Mouse (Mus musculus): Measurements from ENCODE around the gene Ryr3. TPM values are rescaled to one million over a fixed set of nuclear protein-coding genes. Genes with fewer than 3 reads are reported as not detected.

Ryr3 gene
- polyA plus RNA-seq, 1 experiment from 2014 or later, result 0.56 TPM

DNA sequence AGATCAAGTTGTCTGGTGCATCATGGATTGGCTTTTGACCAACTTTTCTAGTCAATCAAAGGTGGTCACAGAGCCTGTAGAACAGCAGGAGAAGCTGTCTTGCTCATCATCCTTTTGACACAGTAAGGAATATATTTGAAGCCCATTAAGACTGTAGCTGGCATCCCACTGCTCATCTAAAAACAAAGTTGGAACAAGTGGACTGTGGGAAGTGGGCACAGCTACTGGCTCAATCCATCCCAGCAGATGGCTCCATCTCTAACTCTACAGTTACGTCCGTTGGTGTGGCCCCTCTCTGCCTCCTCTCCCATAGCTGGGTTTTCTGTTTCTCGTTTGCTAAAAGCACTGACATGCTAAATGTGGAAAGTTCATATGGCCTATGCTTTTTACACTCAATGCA is 400.9 kb downstream of the Ryr3 start:
- 87% methylated on average over 3 of the region's 3 CpGs for WGBS
- Histone ChIP-seq H3K27me3 (no peaks in the 10 kb centered on the region), H3K36me3 (no peaks in the 10 kb centered on the region), H3K27ac (no peak overlapping the region), H3K4me1 (no peaks in the 10 kb centered on the region), H3K9ac (no peak overlapping the region), H3K4me3 (replicated peaks) (no peak overlapping the region), H3K9me3 (replicated peaks) (no peaks in the 10 kb centered on the region), H3K4me2 (no peak overlapping the region)
- no peak for ATAC-seq (replicated peaks; ENCODE audit: low FRiP score)

DNA sequence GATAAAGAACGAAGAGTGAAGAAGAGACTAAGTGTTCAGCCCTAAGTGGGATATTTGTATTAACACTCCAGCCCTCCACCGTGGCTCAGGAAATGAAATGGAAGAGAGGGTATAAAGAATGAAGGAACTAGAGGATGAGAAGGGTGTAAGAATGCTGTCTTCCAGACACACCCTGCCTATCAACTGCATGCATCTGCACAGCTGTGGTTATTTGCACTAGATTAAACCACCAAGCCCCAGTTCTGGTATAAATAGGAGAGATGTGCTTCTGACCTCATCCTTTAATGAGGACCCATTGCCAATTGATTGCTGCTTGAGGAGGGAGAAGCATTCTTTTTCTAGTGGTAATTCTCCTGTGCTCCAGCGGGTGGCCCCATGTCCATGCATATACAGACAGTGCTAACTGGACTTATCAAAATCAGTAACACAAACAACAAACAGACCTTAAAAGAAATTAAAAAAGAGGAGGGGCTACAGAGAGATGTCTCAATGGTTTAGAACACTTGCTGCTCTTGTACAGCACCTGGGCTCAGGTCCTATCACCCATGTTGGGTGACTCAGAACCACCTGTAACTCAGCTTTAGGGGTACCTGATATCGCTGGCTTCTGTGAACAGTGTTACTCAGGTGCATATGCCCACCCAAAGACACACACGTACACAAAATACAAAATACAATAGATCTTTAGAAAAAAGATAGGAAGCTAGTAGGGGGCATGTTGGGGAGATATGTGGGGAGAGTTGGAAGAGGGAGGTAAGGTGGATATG is 404.1 kb downstream of the Ryr3 start:
- ATAC-seq (replicated peaks; ENCODE audit: low FRiP score), result peak; percentile 36; the same call in 1 of the 2 replicates
- Histone ChIP-seq H3K4me3 (replicated peaks) (no peak overlapping the region), H3K27ac (no peak overlapping the region), H3K4me1 (no peaks in the 10 kb centered on the region), H3K27me3 (no peaks in the 10 kb centered on the region), H3K9me3 (replicated peaks) (no peaks in the 10 kb centered on the region), H3K36me3 (no peaks in the 10 kb centered on the region), H3K4me2 (no peak overlapping the region), H3K9ac (no peak overlapping the region)
- WGBS, result 71% methylated on average over 5 of the region's 5 CpGs

DNA sequence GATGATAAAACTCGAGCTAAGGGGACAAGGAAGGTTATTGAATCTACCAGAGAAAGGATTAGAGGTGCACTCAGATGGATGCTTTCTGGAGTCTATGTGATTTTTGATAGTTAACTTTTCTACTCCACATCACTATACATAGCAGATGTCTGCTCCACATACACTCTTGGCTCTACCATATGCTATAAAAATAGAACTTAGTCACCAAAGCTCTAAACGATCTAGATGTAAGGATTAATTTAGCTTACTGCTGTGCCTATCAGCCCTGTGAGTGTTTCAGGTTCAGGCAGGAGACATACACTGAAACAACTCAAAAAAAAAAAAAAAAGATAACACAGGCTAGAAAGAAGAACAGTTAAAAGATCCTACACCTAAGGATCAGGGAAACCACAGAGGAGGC is 410.9 kb downstream of the Ryr3 start:
- ATAC-seq (replicated peaks; ENCODE audit: low FRiP score), result no peak
- WGBS, result 67% methylated on average over 2 of the region's 2 CpGs
- no peak overlapping the region for H3K4me3 ChIP-seq (replicated peaks)

DNA sequence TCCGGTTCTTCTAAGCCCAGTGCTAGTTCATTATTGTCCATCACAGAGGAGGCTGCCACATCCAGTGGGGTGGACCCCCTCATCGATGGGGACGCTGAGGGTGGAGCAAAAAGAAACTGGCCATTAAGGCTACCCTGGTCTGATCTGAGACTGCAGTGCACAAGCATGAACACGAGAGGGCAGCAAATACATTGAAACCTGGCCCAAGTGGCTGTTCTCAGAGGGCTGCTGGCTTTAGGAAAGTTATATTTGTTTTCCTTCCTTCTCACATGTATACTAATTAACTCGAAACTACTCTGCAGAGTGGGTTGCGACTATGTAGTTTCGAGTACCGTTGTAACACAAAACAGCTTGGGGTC is 416.9 kb downstream of the Ryr3 start:
- Histone ChIP-seq H3K27ac (no peak overlapping the region), H3K9ac (no peak overlapping the region), H3K4me3 (replicated peaks) (no peak overlapping the region), H3K27me3 (no peaks in the 10 kb centered on the region), H3K36me3 (no peaks in the 10 kb centered on the region), H3K4me2 (0 out of 2 replicates have a peak overlapping the region, but pooled peaks have one; percentile 10), H3K9me3 (replicated peaks) (no peaks in the 10 kb centered on the region), H3K4me1 (no peaks in the 10 kb centered on the region)
- peak; percentile 58 for ATAC-seq (replicated peaks; ENCODE audit: low FRiP score)
- WGBS, result 7% methylated on average over 8 of the region's 8 CpGs

More for the DNA sequence above, 410.9 kb downstream of the Ryr3 start:
- no peaks in the 10 kb centered on the region for H3K4me1 ChIP-seq
- H3K36me3 ChIP-seq, result no peaks in the 10 kb centered on the region
- H3K4me2 ChIP-seq, result no peak overlapping the region
- no peak overlapping the region for H3K27ac ChIP-seq
- H3K9me3 ChIP-seq (replicated peaks), result no peaks in the 10 kb centered on the region
- H3K27me3 ChIP-seq, result no peaks in the 10 kb centered on the region
- H3K9ac ChIP-seq, result no peak overlapping the region

DNA sequence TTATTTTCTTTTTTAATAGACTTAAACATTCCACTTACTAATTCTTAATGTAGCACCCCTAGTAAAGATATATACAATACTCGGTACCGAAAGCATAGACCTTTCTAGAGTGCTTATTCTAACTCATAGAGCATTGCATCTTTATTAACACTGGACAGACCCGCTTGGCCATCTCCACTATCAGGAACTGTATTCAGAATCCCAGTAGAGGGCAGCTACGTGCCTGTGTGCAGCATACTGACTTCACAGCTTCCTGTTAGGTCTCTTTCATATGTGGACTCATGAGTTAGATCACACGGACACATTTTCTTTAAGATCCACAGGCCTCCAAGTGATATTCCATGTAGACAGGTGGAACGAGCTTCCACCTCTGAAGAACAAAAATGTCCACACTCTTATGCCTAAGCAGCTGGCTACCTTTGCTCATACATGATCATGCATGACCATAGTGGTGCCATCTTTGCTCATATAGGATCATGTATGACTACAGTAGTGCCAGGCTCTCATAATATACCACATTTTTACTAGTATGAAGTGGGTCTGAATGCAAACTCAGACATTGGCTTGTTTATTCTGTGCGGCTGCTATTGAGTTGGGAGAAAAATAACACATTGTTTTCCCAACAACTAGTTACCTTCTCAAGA is 417.4 kb downstream of the Ryr3 start:
- no peaks in the 10 kb centered on the region for H3K9me3 ChIP-seq (replicated peaks)
- 85% methylated on average over 7 of the region's 7 CpGs for WGBS

DNA sequence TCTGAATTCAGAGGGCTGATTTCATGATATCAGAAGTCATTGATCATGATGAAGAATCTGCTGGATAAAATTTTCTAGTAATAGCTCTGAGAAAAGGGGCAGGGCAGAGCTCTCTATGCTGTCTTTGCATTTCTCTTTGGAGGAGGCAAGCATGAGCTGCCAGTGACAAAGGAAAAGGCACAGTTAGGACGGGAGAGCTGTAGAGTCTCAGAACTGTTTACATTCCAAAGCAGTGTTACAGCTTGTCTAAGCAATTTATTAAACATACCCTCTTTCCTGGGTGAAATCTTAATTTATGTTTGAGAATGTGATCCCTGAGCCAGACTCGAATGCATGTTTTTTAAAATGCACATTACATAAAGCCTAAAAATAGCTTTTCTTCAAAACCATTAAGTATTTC is 435.3 kb downstream of the Ryr3 start:
- ATAC-seq (replicated peaks; ENCODE audit: low FRiP score), result no peak
- no peak overlapping the region for H3K27ac ChIP-seq
- WGBS, result 36% methylated on average over 2 of the region's 2 CpGs

More for the DNA sequence above, 417.4 kb downstream of the Ryr3 start:
- no peaks in the 10 kb centered on the region for H3K36me3 ChIP-seq
- H3K4me3 ChIP-seq (replicated peaks), result no peak overlapping the region
- 0 out of 2 replicates have a peak overlapping the region, but pooled peaks have one; percentile 10 for H3K4me2 ChIP-seq
- H3K4me1 ChIP-seq, result no peaks in the 10 kb centered on the region
- no peak for ATAC-seq (replicated peaks; ENCODE audit: low FRiP score)
- no peak overlapping the region for H3K9ac ChIP-seq
- no peaks in the 10 kb centered on the region for H3K27me3 ChIP-seq
- H3K27ac ChIP-seq, result no peak overlapping the region

DNA sequence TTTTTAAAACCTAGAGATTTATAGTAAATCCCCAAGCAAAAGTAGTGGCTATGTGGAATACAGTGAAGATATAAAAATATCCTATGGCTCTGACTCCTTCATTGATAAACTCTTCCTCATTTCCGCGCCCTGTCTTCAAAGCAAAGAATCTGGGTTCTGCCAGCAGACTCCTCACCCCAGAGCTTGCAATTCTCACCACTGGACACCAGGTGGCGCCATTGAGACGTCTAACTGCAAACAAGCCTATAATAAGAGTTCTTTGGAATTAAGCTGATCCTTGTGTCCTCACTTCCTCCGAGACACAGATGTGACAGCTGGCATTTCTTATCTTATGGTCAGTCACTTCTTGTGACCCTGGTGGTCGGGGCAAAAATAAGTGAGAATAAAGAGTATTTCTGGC is 442.1 kb downstream of the Ryr3 start:
- WGBS, result 35% methylated on average over 6 of the region's 6 CpGs

More for the DNA sequence above, 435.3 kb downstream of the Ryr3 start:
- no peaks in the 10 kb centered on the region for H3K36me3 ChIP-seq
- H3K4me3 ChIP-seq (replicated peaks), result no peak overlapping the region
- H3K9ac ChIP-seq, result no peak overlapping the region
- H3K4me1 ChIP-seq, result no peaks in the 10 kb centered on the region
- no peaks in the 10 kb centered on the region for H3K27me3 ChIP-seq
- no peaks in the 10 kb centered on the region for H3K9me3 ChIP-seq (replicated peaks)
- no peak overlapping the region for H3K4me2 ChIP-seq

DNA sequence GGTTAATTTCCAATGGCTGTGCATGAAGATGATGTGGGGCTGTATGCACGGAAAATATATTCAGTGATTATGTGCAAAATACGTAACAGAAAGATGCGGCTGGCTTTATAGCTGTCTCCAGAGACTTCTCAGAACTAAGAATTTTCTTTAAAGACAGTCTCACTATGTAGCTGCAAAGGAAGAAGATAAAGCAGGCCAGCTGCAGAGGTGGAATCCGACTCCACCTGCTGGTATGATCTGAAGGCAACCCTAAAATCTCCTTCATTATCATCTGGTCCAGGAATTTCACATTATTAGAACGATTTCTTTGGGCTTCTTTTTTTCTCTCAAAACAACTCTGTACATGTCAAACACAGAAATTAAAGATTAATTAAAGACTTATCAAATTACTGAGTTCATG is 449.2 kb downstream of the Ryr3 start:
- H3K9me3 ChIP-seq (replicated peaks), result no peaks in the 10 kb centered on the region
- no peak overlapping the region for H3K4me3 ChIP-seq (replicated peaks)
- no peaks in the 10 kb centered on the region for H3K4me1 ChIP-seq
- WGBS, result 76% methylated on average over 5 of the region's 5 CpGs
- no peaks in the 10 kb centered on the region for H3K36me3 ChIP-seq
- no peak overlapping the region for H3K4me2 ChIP-seq
- no peak for ATAC-seq (replicated peaks; ENCODE audit: low FRiP score)
- no peak overlapping the region for H3K27ac ChIP-seq
- no peak overlapping the region for H3K9ac ChIP-seq
- no peaks in the 10 kb centered on the region for H3K27me3 ChIP-seq

More for the DNA sequence above, 442.1 kb downstream of the Ryr3 start:
- no peaks in the 10 kb centered on the region for H3K4me1 ChIP-seq
- H3K9ac ChIP-seq, result no peak overlapping the region
- no peak for ATAC-seq (replicated peaks; ENCODE audit: low FRiP score)
- no peaks in the 10 kb centered on the region for H3K9me3 ChIP-seq (replicated peaks)
- H3K27ac ChIP-seq, result no peak overlapping the region
- H3K36me3 ChIP-seq, result no peaks in the 10 kb centered on the region
- no peak overlapping the region for H3K4me3 ChIP-seq (replicated peaks)
- no peak overlapping the region for H3K4me2 ChIP-seq
- no peaks in the 10 kb centered on the region for H3K27me3 ChIP-seq

DNA sequence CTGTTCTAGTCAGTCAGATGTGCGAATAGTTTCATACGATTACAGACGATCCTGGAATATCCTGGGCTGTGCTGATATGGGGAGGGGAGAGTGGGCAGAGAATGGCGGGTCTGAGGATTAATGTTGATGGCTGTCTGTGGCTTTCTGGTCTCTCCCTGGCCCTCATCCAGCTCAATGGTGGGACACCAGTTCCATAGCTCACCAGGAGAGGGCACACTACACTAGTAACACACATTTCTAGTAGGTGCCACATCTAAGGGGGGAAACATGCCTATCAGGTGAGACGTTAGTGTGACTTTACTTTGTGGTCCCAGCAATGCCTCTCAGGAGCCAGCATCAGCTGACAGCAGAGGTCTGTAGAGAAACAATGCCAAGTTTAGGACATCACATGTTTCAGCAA is 451.9 kb downstream of the Ryr3 start:
- 63% methylated on average over 5 of the region's 5 CpGs for WGBS
- Histone ChIP-seq H3K4me1 (no peaks in the 10 kb centered on the region), H3K4me3 (replicated peaks) (no peak overlapping the region), H3K27me3 (no peaks in the 10 kb centered on the region), H3K27ac (no peak overlapping the region), H3K9ac (no peak overlapping the region), H3K36me3 (no peaks in the 10 kb centered on the region), H3K9me3 (replicated peaks) (no peaks in the 10 kb centered on the region), H3K4me2 (no peak overlapping the region)
- ATAC-seq (replicated peaks; ENCODE audit: low FRiP score), result no peak

DNA sequence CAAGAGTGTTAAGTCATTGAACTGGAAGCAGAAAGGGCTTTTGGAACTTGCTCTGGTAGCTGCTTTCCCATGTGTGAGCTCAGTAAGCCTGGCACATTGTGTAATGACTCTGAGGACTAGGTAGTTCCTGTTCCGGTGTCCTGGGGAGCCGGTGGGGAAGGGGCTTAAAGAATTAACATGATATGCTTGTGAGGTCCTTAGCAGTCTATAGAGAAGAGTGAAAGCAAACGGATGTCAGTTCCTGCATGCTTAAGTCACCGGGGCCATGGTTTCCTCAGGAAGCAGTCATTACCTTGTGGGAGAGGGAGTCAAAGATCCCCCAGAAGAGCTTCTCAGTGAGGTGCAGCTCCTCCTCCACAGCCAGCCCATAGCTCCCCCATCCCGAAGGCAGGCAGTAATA is 452.6 kb downstream of the Ryr3 start:
- no peaks in the 10 kb centered on the region for H3K36me3 ChIP-seq
- H3K9me3 ChIP-seq (replicated peaks), result no peaks in the 10 kb centered on the region
- ATAC-seq (replicated peaks; ENCODE audit: low FRiP score), result no peak
- no peak overlapping the region for H3K9ac ChIP-seq
- H3K4me1 ChIP-seq, result no peaks in the 10 kb centered on the region
- H3K4me3 ChIP-seq (replicated peaks), result no peak overlapping the region
- H3K27me3 ChIP-seq, result no peaks in the 10 kb centered on the region
- H3K27ac ChIP-seq, result no peak overlapping the region
- 60% methylated on average over 5 of the region's 5 CpGs for WGBS
- no peak overlapping the region for H3K4me2 ChIP-seq

DNA sequence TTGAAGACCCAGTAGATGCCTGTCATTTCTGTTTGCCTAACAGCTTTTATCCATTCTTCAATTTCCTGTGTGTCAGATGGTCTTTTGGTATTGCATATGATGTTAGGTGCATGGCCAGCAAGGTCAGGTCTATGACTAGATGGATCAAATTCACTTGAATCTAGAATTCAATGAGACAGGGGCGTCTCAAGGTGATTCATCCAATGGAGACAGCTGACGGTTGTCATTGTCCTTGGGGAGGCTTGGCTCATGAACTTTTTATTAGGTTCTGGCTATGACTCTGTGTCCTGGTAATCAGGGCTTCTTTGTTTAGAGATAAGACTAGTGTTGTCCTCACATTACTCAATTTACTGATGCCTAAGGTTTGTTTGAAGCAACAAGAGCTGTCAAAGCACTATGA is 454.9 kb downstream of the Ryr3 start:
- no peak overlapping the region for H3K9ac ChIP-seq
- H3K4me1 ChIP-seq, result no peaks in the 10 kb centered on the region
- no peak overlapping the region for H3K4me2 ChIP-seq
- 78% methylated on average over 2 of the region's 2 CpGs for WGBS
- H3K4me3 ChIP-seq (replicated peaks), result no peak overlapping the region
- no peak for ATAC-seq (replicated peaks; ENCODE audit: low FRiP score)
- H3K27ac ChIP-seq, result no peak overlapping the region
- H3K36me3 ChIP-seq, result no peaks in the 10 kb centered on the region
- H3K27me3 ChIP-seq, result no peaks in the 10 kb centered on the region
- H3K9me3 ChIP-seq (replicated peaks), result no peaks in the 10 kb centered on the region

DNA sequence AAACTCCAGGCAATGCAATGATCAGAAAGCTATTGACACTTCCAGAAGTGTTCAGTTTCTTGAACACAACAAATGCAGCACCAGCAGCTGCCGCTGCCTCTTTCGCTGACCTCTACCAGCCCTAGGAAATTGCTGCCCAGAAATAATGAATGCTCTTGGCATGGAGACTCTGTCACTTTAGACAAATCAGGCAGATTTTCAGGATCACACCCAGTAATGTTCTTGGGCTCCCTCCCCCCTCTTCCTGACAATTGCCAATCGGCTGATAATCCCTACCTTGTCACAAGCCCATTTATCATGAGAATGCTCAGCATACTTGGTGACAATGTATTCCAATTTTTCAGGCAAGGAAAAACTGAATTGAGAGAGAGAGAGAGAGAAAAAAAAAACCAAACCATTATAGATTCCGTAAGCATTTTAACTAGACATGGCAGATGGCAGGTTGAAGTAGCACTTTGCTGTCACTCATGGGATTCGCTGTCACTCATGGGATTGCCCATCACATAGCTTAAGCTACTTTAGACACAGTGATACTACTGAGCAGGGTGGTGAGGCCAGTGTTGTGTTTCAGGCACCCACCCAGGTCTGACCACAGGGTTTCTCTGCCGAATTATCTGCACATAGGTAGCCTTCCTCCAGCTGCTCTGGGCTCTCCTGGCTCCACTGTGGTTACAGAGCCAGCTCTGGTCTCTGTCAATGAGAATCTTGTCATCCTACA is 455.5 kb downstream of the Ryr3 start:
- ATAC-seq (replicated peaks; ENCODE audit: low FRiP score), result no peak
- no peak overlapping the region for H3K9ac ChIP-seq

More for the DNA sequence above, 455.5 kb downstream of the Ryr3 start:
- Histone ChIP-seq H3K27ac (no peak overlapping the region), H3K4me2 (no peak overlapping the region), H3K36me3 (no peaks in the 10 kb centered on the region), H3K4me1 (no peaks in the 10 kb centered on the region), H3K4me3 (replicated peaks) (no peak overlapping the region), H3K27me3 (no peaks in the 10 kb centered on the region), H3K9me3 (replicated peaks) (no peaks in the 10 kb centered on the region)
- WGBS, result 72% methylated on average over 6 of the region's 6 CpGs

Data from kidney, embryonic 15.5 days (tissue).